Mouse (Mus musculus): ENCODE results near the gene Sult6b1. TPM values are rescaled to one million over a fixed set of nuclear protein-coding genes. Genes with fewer than 3 reads are reported as not detected.

The Sult6b1 gene
- polyA plus RNA-seq, 2 experiments: 0.11 TPM

- no peak overlapping the region for H3K27ac ChIP-seq (replicated peaks; ENCODE audit: low read depth, low read length)
- no peaks in the 10 kb centered on the region for H3K9me3 ChIP-seq (ENCODE audit: control insufficient read depth, low read length)
- H3K27me3 ChIP-seq (ENCODE audit: control insufficient read depth, insufficient read depth, low read length): no peaks in the 10 kb centered on the region
- DNase-seq (ENCODE audit: low spot score): no peak
- no peak overlapping the region for H3K9ac ChIP-seq (ENCODE audit: low read depth, low read length, severe bottlenecking)
- no peak for TF ChIP-seq POLR2A (IDR thresholded peaks at IDR 0.05; ENCODE audit: borderline replicate concordance, extremely low read depth, insufficient read depth, insufficient read length)
- ATAC-seq (ENCODE audit: low FRiP score, low read depth): no peak
- no peak overlapping the region for H3K4me3 ChIP-seq (replicated peaks; ENCODE audit: low read length)
- no peaks in the 10 kb centered on the region for H3K36me3 ChIP-seq (ENCODE audit: control insufficient read depth, insufficient read depth, low read length)
- no peak overlapping the region for H3K4me2 ChIP-seq (replicated peaks; ENCODE audit: low read depth, low read length, severe bottlenecking)
- WGBS: 78% methylated on average over 2 of the region's 2 CpGs
- H3K4me1 ChIP-seq (ENCODE audit: control insufficient read depth, insufficient read depth, low read length): no peaks in the 10 kb centered on the region
Measured at GRCm38 (mm10) chr17:78903158-78903557, 3.6 kb downstream of the Sult6b1 start.

GRCm38 (mm10) chr17:78895394-78895793 is 11.4 kb downstream of the Sult6b1 start:
- DNase-seq (ENCODE audit: low spot score): peak; percentile 92
- Histone ChIP-seq H3K4me2 (replicated peaks; ENCODE audit: low read depth, low read length, severe bottlenecking) (peak overlapping the region; percentile 43), H3K27me3 (ENCODE audit: control insufficient read depth, insufficient read depth, low read length) (no peaks in the 10 kb centered on the region), H3K4me1 (ENCODE audit: control insufficient read depth, insufficient read depth, low read length) (peaks cover 2% of the 10 kb centered on the region; the same call in 1 of the 2 replicates), H3K9me3 (ENCODE audit: control insufficient read depth, low read length) (no peaks in the 10 kb centered on the region), H3K9ac (ENCODE audit: low read depth, low read length, severe bottlenecking) (peak overlapping the region; percentile 43; the same call in 1 of the 2 replicates), H3K36me3 (ENCODE audit: control insufficient read depth, insufficient read depth, low read length) (no peaks in the 10 kb centered on the region), H3K4me3 (replicated peaks; ENCODE audit: low read length) (peak overlapping the region; percentile 23), H3K27ac (replicated peaks; ENCODE audit: low read depth, low read length) (no peak overlapping the region)
- 15% methylated on average over 8 of the region's 8 CpGs for WGBS
- TF ChIP-seq POLR2A (IDR thresholded peaks at IDR 0.05; ENCODE audit: borderline replicate concordance, extremely low read depth, insufficient read depth, insufficient read length): no peak
- ATAC-seq (ENCODE audit: low FRiP score, low read depth): 0 out of 2 replicates have a peak, but pooled peaks have one; percentile 68

- H3K4me3 ChIP-seq (replicated peaks; ENCODE audit: low read length): no peak overlapping the region
- TF ChIP-seq POLR2A (IDR thresholded peaks at IDR 0.05; ENCODE audit: borderline replicate concordance, extremely low read depth, insufficient read depth, insufficient read length): no peak
- H3K9ac ChIP-seq (ENCODE audit: low read depth, low read length, severe bottlenecking): 0 out of 2 replicates have a peak overlapping the region, but pooled peaks have one; percentile 43
- no peaks in the 10 kb centered on the region for H3K36me3 ChIP-seq (ENCODE audit: control insufficient read depth, insufficient read depth, low read length)
- H3K27me3 ChIP-seq (ENCODE audit: control insufficient read depth, insufficient read depth, low read length): no peaks in the 10 kb centered on the region
- ATAC-seq (ENCODE audit: low FRiP score, low read depth): no peak
- no peak for DNase-seq (ENCODE audit: low spot score)
- no peak overlapping the region for H3K27ac ChIP-seq (replicated peaks; ENCODE audit: low read depth, low read length)
- 74% methylated on average over 7 of the region's 7 CpGs for WGBS
- no peaks in the 10 kb centered on the region for H3K9me3 ChIP-seq (ENCODE audit: control insufficient read depth, low read length)
- H3K4me2 ChIP-seq (replicated peaks; ENCODE audit: low read depth, low read length, severe bottlenecking): peak overlapping the region; percentile 43
- H3K4me1 ChIP-seq (ENCODE audit: control insufficient read depth, insufficient read depth, low read length): peaks cover 2% of the 10 kb centered on the region; the same call in 1 of the 2 replicates
Measured at GRCm38 (mm10) chr17:78894991-78895390, 11.8 kb downstream of the Sult6b1 start.

GRCm38 (mm10) chr17:78891020-78891419 is 15.8 kb downstream of the Sult6b1 start:
- H3K27ac ChIP-seq (replicated peaks; ENCODE audit: low read depth, low read length): no peak overlapping the region
- no peak overlapping the region for H3K4me3 ChIP-seq (replicated peaks; ENCODE audit: low read length)
- H3K4me2 ChIP-seq (replicated peaks; ENCODE audit: low read depth, low read length, severe bottlenecking): no peak overlapping the region
- DNase-seq (ENCODE audit: low spot score) (no peak), ATAC-seq (ENCODE audit: low FRiP score, low read depth) (no peak)
- no peak overlapping the region for H3K9ac ChIP-seq (ENCODE audit: low read depth, low read length, severe bottlenecking)
- WGBS: 76% methylated on average over 9 of the region's 9 CpGs
- H3K36me3 ChIP-seq (ENCODE audit: control insufficient read depth, insufficient read depth, low read length): no peaks in the 10 kb centered on the region
- no peaks in the 10 kb centered on the region for H3K27me3 ChIP-seq (ENCODE audit: control insufficient read depth, insufficient read depth, low read length)
- H3K9me3 ChIP-seq (ENCODE audit: control insufficient read depth, low read length): no peaks in the 10 kb centered on the region
- no peak for TF ChIP-seq POLR2A (IDR thresholded peaks at IDR 0.05; ENCODE audit: borderline replicate concordance, extremely low read depth, insufficient read depth, insufficient read length)
- peaks cover 2% of the 10 kb centered on the region; the same call in 1 of the 2 replicates for H3K4me1 ChIP-seq (ENCODE audit: control insufficient read depth, insufficient read depth, low read length)

GRCm38 (mm10) chr17:78889184-78889583 is 17.6 kb downstream of the Sult6b1 start:
- DNase-seq (ENCODE audit: low spot score) (no peak), ATAC-seq (ENCODE audit: low FRiP score, low read depth) (no peak)
- no peaks in the 10 kb centered on the region for H3K9me3 ChIP-seq (ENCODE audit: control insufficient read depth, low read length)
- no peaks in the 10 kb centered on the region for H3K36me3 ChIP-seq (ENCODE audit: control insufficient read depth, insufficient read depth, low read length)
- no peak overlapping the region for H3K4me2 ChIP-seq (replicated peaks; ENCODE audit: low read depth, low read length, severe bottlenecking)
- H3K27ac ChIP-seq (replicated peaks; ENCODE audit: low read depth, low read length): no peak overlapping the region
- WGBS: 52% methylated on average over 3 of the region's 3 CpGs
- no peak for TF ChIP-seq POLR2A (IDR thresholded peaks at IDR 0.05; ENCODE audit: borderline replicate concordance, extremely low read depth, insufficient read depth, insufficient read length)
- no peaks in the 10 kb centered on the region for H3K27me3 ChIP-seq (ENCODE audit: control insufficient read depth, insufficient read depth, low read length)
- no peak overlapping the region for H3K9ac ChIP-seq (ENCODE audit: low read depth, low read length, severe bottlenecking)
- no peaks in the 10 kb centered on the region for H3K4me1 ChIP-seq (ENCODE audit: control insufficient read depth, insufficient read depth, low read length)
- H3K4me3 ChIP-seq (replicated peaks; ENCODE audit: low read length): no peak overlapping the region

- Histone ChIP-seq H3K36me3 (ENCODE audit: control insufficient read depth, insufficient read depth, low read length) (no peaks in the 10 kb centered on the region), H3K4me3 (replicated peaks; ENCODE audit: low read length) (no peak overlapping the region), H3K27ac (replicated peaks; ENCODE audit: low read depth, low read length) (no peak overlapping the region), H3K4me1 (ENCODE audit: control insufficient read depth, insufficient read depth, low read length) (no peaks in the 10 kb centered on the region), H3K9ac (ENCODE audit: low read depth, low read length, severe bottlenecking) (no peak overlapping the region), H3K9me3 (ENCODE audit: control insufficient read depth, low read length) (no peaks in the 10 kb centered on the region), H3K27me3 (ENCODE audit: control insufficient read depth, insufficient read depth, low read length) (no peaks in the 10 kb centered on the region), H3K4me2 (replicated peaks; ENCODE audit: low read depth, low read length, severe bottlenecking) (no peak overlapping the region)
- no peak for DNase-seq (ENCODE audit: low spot score)
- TF ChIP-seq POLR2A (IDR thresholded peaks at IDR 0.05; ENCODE audit: borderline replicate concordance, extremely low read depth, insufficient read depth, insufficient read length): no peak
- 82% methylated on average over 4 of the region's 4 CpGs for WGBS
- ATAC-seq (ENCODE audit: low FRiP score, low read depth): no peak
Measured at GRCm38 (mm10) chr17:78888554-78888953, 18.2 kb downstream of the Sult6b1 start.
